Mouse (Mus musculus): ENCODE measurements around the gene Slc40a1. TPM values are rescaled to one million over a fixed set of nuclear protein-coding genes. Genes with fewer than 3 reads are reported as not detected.

Gene Slc40a1
- polyA plus RNA-seq, 1 experiment from 2014 or later = 34.6 TPM

GRCm38 (mm10) chr1:45923306-45923705 lies 3.0 kb downstream of the Slc40a1 start:
- no peak overlapping the region for H3K4me3 ChIP-seq (ENCODE audit: low read length)
- H3K4me1 ChIP-seq (ENCODE audit: control insufficient read depth, insufficient read depth, low read depth, low read length) = peaks cover 8% of the 10 kb centered on the region
- WGBS = 80% methylated on average over 4 of the region's 4 CpGs
- no peak overlapping the region for H3K27ac ChIP-seq (ENCODE audit: low read depth, low read length)
- no peaks in the 10 kb centered on the region for H3K9me3 ChIP-seq (ENCODE audit: control insufficient read depth, low read length)
- H3K36me3 ChIP-seq (ENCODE audit: control insufficient read depth, insufficient read depth, low read length) = no peaks in the 10 kb centered on the region
- no peak overlapping the region for H3K4me2 ChIP-seq (ENCODE audit: low read length)
- ATAC-seq = no peak
- H3K27me3 ChIP-seq (replicated peaks; ENCODE audit: control insufficient read depth, insufficient read depth, low read length) = peaks cover 6% of the 10 kb centered on the region
- no peak overlapping the region for H3K9ac ChIP-seq (ENCODE audit: low read depth, low read length)

- ATAC-seq = no peak
- Histone ChIP-seq H3K4me3 (ENCODE audit: low read length) (no peak overlapping the region), H3K27ac (ENCODE audit: low read depth, low read length) (no peak overlapping the region), H3K4me1 (ENCODE audit: control insufficient read depth, insufficient read depth, low read depth, low read length) (0 out of 2 replicates have a peak, but pooled peaks cover 2% of the 10 kb centered on the region), H3K9me3 (ENCODE audit: control insufficient read depth, low read length) (no peaks in the 10 kb centered on the region), H3K36me3 (ENCODE audit: control insufficient read depth, insufficient read depth, low read length) (no peaks in the 10 kb centered on the region), H3K27me3 (replicated peaks; ENCODE audit: control insufficient read depth, insufficient read depth, low read length) (no peaks in the 10 kb centered on the region), H3K9ac (ENCODE audit: low read depth, low read length) (no peak overlapping the region), H3K4me2 (ENCODE audit: low read length) (no peak overlapping the region)
- 92% methylated on average over 3 of the region's 3 CpGs for WGBS
These were observed 5.6 kb downstream of the Slc40a1 start for GRCm38 (mm10) chr1:45920703-45921102.

GRCm38 (mm10) chr1:45919752-45920151 lies 6.6 kb downstream of the Slc40a1 start:
- Histone ChIP-seq H3K4me2 (ENCODE audit: low read length) (no peak overlapping the region), H3K9me3 (ENCODE audit: control insufficient read depth, low read length) (no peaks in the 10 kb centered on the region), H3K27me3 (replicated peaks; ENCODE audit: control insufficient read depth, insufficient read depth, low read length) (no peaks in the 10 kb centered on the region), H3K36me3 (ENCODE audit: control insufficient read depth, insufficient read depth, low read length) (no peaks in the 10 kb centered on the region), H3K27ac (ENCODE audit: low read depth, low read length) (no peak overlapping the region), H3K4me3 (ENCODE audit: low read length) (no peak overlapping the region), H3K9ac (ENCODE audit: low read depth, low read length) (no peak overlapping the region), H3K4me1 (ENCODE audit: control insufficient read depth, insufficient read depth, low read depth, low read length) (no peaks in the 10 kb centered on the region)
- 97% methylated on average over 1 of the region's 1 CpGs for WGBS
- no peak for ATAC-seq

GRCm38 (mm10) chr1:45917136-45917803 lies 9.1 kb downstream of the Slc40a1 start:
- H3K27me3 ChIP-seq (replicated peaks; ENCODE audit: control insufficient read depth, insufficient read depth, low read length) = no peaks in the 10 kb centered on the region
- H3K4me1 ChIP-seq (ENCODE audit: control insufficient read depth, insufficient read depth, low read depth, low read length) = no peaks in the 10 kb centered on the region
- H3K9me3 ChIP-seq (ENCODE audit: control insufficient read depth, low read length) = no peaks in the 10 kb centered on the region
- H3K4me2 ChIP-seq (ENCODE audit: low read length) = no peak overlapping the region
- no peak for ATAC-seq
- no peak overlapping the region for H3K27ac ChIP-seq (ENCODE audit: low read depth, low read length)
- H3K4me3 ChIP-seq (ENCODE audit: low read length) = no peak overlapping the region
- no peaks in the 10 kb centered on the region for H3K36me3 ChIP-seq (ENCODE audit: control insufficient read depth, insufficient read depth, low read length)
- no peak overlapping the region for H3K9ac ChIP-seq (ENCODE audit: low read depth, low read length)
- 88% methylated on average over 4 of the region's 4 CpGs for WGBS

GRCm38 (mm10) chr1:45916174-45916573 lies 10.1 kb downstream of the Slc40a1 start:
- Histone ChIP-seq H3K9me3 (ENCODE audit: control insufficient read depth, low read length) (no peaks in the 10 kb centered on the region), H3K27me3 (replicated peaks; ENCODE audit: control insufficient read depth, insufficient read depth, low read length) (no peaks in the 10 kb centered on the region), H3K4me3 (ENCODE audit: low read length) (no peak overlapping the region), H3K4me1 (ENCODE audit: control insufficient read depth, insufficient read depth, low read depth, low read length) (no peaks in the 10 kb centered on the region), H3K36me3 (ENCODE audit: control insufficient read depth, insufficient read depth, low read length) (no peaks in the 10 kb centered on the region), H3K27ac (ENCODE audit: low read depth, low read length) (no peak overlapping the region), H3K9ac (ENCODE audit: low read depth, low read length) (no peak overlapping the region), H3K4me2 (ENCODE audit: low read length) (no peak overlapping the region)
- ATAC-seq = no peak
- 79% methylated on average over 3 of the region's 3 CpGs for WGBS

- WGBS = 94% methylated on average over 4 of the region's 4 CpGs
- no peak for ATAC-seq
- H3K4me2 ChIP-seq (ENCODE audit: low read length) = no peak overlapping the region
- H3K4me3 ChIP-seq (ENCODE audit: low read length) = no peak overlapping the region
- no peak overlapping the region for H3K27ac ChIP-seq (ENCODE audit: low read depth, low read length)
- no peaks in the 10 kb centered on the region for H3K36me3 ChIP-seq (ENCODE audit: control insufficient read depth, insufficient read depth, low read length)
- no peaks in the 10 kb centered on the region for H3K4me1 ChIP-seq (ENCODE audit: control insufficient read depth, insufficient read depth, low read depth, low read length)
- no peaks in the 10 kb centered on the region for H3K27me3 ChIP-seq (replicated peaks; ENCODE audit: control insufficient read depth, insufficient read depth, low read length)
- no peaks in the 10 kb centered on the region for H3K9me3 ChIP-seq (ENCODE audit: control insufficient read depth, low read length)
- H3K9ac ChIP-seq (ENCODE audit: low read depth, low read length) = no peak overlapping the region
These were observed 12.1 kb downstream of the Slc40a1 start for GRCm38 (mm10) chr1:45914236-45914635.

GRCm38 (mm10) chr1:45905107-45905821 lies 21.1 kb downstream of the Slc40a1 start:
- Histone ChIP-seq H3K36me3 (ENCODE audit: control insufficient read depth, insufficient read depth, low read length) (no peaks in the 10 kb centered on the region), H3K4me1 (ENCODE audit: control insufficient read depth, insufficient read depth, low read depth, low read length) (peaks cover 3% of the 10 kb centered on the region; the same call in 1 of the 2 replicates), H3K4me3 (ENCODE audit: low read length) (no peak overlapping the region), H3K27me3 (replicated peaks; ENCODE audit: control insufficient read depth, insufficient read depth, low read length) (no peaks in the 10 kb centered on the region), H3K4me2 (ENCODE audit: low read length) (no peak overlapping the region), H3K27ac (ENCODE audit: low read depth, low read length) (no peak overlapping the region), H3K9me3 (ENCODE audit: control insufficient read depth, low read length) (no peaks in the 10 kb centered on the region), H3K9ac (ENCODE audit: low read depth, low read length) (no peak overlapping the region)
- WGBS = 21% methylated on average over 5 of the region's 5 CpGs
- peak; percentile 97 for ATAC-seq

GRCm38 (mm10) chr1:45904161-45904560 lies 22.2 kb downstream of the Slc40a1 start:
- H3K9ac ChIP-seq (ENCODE audit: low read depth, low read length) = no peak overlapping the region
- H3K27me3 ChIP-seq (replicated peaks; ENCODE audit: control insufficient read depth, insufficient read depth, low read length) = no peaks in the 10 kb centered on the region
- H3K27ac ChIP-seq (ENCODE audit: low read depth, low read length) = no peak overlapping the region
- no peak for ATAC-seq
- H3K4me2 ChIP-seq (ENCODE audit: low read length) = no peak overlapping the region
- no peak overlapping the region for H3K4me3 ChIP-seq (ENCODE audit: low read length)
- WGBS = 76% methylated on average over 3 of the region's 3 CpGs
- H3K9me3 ChIP-seq (ENCODE audit: control insufficient read depth, low read length) = no peaks in the 10 kb centered on the region
- H3K4me1 ChIP-seq (ENCODE audit: control insufficient read depth, insufficient read depth, low read depth, low read length) = peaks cover 3% of the 10 kb centered on the region; the same call in 1 of the 2 replicates
- no peaks in the 10 kb centered on the region for H3K36me3 ChIP-seq (ENCODE audit: control insufficient read depth, insufficient read depth, low read length)

- no peak for ATAC-seq
- no peaks in the 10 kb centered on the region for H3K27me3 ChIP-seq (replicated peaks; ENCODE audit: control insufficient read depth, insufficient read depth, low read length)
- H3K36me3 ChIP-seq (ENCODE audit: control insufficient read depth, insufficient read depth, low read length) = no peaks in the 10 kb centered on the region
- no peaks in the 10 kb centered on the region for H3K4me1 ChIP-seq (ENCODE audit: control insufficient read depth, insufficient read depth, low read depth, low read length)
- no peaks in the 10 kb centered on the region for H3K9me3 ChIP-seq (ENCODE audit: control insufficient read depth, low read length)
- no peak overlapping the region for H3K27ac ChIP-seq (ENCODE audit: low read depth, low read length)
- H3K4me3 ChIP-seq (ENCODE audit: low read length) = no peak overlapping the region
- H3K4me2 ChIP-seq (ENCODE audit: low read length) = no peak overlapping the region
- WGBS = 67% methylated on average over 1 of the region's 1 CpGs
- H3K9ac ChIP-seq (ENCODE audit: low read depth, low read length) = no peak overlapping the region
These were observed 28.3 kb downstream of the Slc40a1 start for GRCm38 (mm10) chr1:45898044-45898443.

Data from hindbrain, embryonic 16.5 days (tissue).